Mouse (Mus musculus) heart, adult 8-10 months (tissue): ENCODE results near the gene Nprl2. TPM values are rescaled to one million over a fixed set of nuclear protein-coding genes. Genes with fewer than 3 reads are reported as not detected.
"Not testable (repeated sequence)": the region's sequence is repeated elsewhere in the genome, so short reads cannot be mapped to it uniquely, and the experiment has no call there.

Experiments
- DNase-seq: peaks from one replicate; pipeline ENCODE4 v3.0.0; 2022; ENCODE audit warnings: low spot score
- total RNA-seq, 4 experiments: library from RNA; stranded (reverse); gene quantifications; 2 replicates each; pipeline ENCODE4 v1.2.4; 2022

Nprl2 gene
- total RNA-seq, 4 experiments from 2014 or later = 18.4 to 22.6 (median 21.2) TPM

DNA sequence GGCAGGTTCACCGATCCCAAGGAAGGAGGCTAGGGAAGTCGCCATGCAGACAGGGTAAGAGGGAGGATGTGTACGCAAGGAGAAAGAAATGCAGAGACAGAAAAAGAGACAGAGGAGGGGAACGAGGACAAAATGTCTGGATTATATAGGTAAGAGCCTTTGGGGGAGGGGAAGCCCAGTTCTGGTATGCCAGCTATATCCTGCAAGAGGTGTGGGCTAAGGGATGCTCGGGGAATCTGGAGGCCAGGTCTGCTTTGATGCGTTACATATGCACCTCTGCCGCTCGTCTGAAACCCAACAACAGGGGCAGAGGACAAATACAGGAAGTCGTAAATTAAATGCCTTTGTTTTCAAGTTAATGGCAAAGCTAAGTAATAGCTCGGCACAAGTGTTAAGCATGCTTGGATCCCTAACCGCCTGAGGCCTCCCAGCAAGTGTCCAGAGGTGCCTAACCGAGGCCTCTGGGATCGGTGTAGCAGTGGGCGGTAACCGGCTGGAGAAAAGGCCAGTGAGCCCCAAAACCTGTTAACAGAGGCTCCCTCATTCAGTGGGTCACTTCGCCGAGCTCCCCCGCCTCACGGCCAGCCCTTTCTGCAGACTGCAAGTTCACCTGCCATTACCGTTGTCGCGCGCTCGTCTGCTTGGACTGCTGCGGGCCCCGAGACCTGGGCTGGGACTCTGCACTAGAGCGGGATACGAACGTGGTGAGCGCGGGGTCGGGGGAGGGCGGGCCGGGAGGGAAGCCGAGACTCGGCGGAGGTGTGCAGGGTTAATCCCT lies 11.7 kb downstream of the Nprl2 start:
- no peak for DNase-seq

DNA sequence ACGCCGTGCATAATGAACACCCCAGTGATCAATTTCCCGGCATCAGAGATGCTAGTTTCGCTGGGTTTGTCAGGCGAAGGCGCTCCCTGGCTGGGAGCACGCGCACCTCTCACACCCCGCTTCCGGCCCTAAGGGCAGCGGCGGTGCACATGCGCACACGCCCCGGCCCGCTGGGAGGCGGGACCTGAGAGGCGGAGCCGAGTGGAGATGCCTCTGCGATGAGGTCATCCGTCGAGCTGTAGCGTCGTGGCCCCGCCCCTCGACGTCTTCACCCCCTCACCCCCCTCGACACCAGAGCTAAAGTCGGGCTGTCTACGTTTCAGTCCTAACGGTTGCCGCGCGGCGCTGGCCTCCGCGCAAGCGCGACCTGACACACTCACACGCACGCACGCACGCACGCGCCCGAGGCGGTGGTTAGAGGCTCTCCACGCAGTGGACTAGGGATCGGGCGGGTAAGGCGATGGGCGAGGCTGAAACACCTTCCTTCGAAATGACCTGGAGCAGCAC lies 12.3 kb downstream of the Nprl2 start:
- peak; percentile 92 for DNase-seq

DNA sequence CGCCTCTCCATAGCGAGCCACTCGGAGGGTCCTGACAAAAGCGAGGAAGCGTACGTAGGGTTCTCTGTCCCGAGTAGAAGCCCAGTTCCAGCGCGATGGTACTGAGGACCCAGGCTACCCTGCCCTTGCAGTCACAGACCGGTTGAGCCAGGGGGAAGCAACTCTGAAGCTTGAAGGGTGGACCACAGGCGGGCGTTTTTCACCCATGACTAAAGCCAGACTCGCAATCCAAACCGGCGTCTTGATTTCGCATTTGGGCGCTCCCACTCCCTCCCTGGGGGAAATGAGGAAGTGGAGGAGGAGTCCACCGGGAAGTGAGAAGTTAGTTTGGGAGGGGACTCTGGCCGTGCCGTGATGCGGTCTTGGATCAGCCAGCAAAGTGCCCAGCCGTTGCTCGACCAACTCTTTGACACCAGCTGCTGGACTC lies 13.0 kb downstream of the Nprl2 start:
- peak; percentile 89 for DNase-seq

DNA sequence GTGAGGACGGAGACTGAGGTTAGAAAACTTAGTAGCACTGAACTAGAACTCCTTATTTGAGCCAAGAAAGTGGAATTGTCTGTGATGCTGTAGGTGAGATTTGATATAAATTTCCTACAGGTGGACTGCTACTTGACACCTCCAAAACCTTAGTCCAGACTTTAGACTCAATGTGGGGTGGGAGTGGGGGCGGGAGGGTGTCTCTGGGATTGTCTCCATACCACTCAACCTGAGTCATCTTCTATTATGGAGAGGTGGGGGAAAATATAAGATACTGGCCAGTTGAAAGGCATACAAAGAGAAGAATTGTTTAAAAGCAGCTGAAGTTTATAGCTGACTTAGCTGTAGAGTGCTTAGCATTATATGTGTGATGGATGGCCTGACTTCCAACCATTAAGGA lies 13.7 kb downstream of the Nprl2 start:
- no peak for DNase-seq

DNA sequence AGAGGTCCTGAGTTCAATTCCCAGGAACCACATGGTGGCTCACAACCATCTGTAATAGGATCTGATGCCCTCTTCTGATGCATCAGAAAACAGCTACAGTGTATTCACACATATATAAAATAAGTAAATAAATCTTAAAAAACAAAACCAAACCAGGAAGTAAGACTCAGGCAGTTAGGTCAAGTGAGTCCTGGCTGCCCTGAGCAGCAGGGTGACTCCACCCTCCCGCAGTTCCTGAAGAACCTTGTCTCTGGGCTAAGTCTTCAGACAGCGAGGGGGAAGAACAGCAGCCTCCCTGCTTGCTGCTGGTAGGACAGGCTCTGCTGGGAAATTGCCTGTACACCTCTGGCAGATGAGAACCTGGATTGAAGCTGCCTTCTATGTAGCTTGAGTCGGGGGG lies 14.3 kb downstream of the Nprl2 start:
- DNase-seq = no peak

DNA sequence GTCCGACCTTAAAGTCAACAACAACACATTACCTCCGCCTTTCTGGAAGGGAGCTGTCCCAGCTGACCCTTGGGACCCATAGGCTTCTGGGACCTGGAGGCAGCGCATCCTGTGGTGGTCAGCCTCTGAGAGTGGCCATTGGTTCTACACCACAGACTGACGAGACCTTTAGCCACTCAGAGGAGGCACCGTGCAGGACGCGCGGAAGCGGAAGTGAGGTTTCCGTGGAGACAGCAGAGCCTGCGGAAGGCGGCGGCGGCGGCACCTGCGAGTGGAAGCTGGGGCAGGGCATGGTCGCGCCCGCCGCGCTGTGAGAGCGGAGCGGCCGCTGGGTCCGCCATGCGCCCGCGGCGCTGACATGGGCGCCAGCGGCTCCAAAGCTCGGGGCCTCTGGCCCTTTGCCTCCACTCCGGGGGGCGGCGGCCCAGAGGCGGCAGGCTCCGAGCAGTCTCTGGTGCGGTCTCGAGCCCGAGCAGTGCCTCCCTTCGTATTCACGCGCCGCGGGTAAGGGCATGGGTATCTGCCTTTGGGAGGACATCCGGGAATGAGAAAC lies 21.1 kb downstream of the Nprl2 start, which contains the start of gene Tusc2:
Gene Tusc2 (plus strand): TSS at position 227 of the 553 bp plus-strand sequence.
- peak; percentile 98 for DNase-seq

DNA sequence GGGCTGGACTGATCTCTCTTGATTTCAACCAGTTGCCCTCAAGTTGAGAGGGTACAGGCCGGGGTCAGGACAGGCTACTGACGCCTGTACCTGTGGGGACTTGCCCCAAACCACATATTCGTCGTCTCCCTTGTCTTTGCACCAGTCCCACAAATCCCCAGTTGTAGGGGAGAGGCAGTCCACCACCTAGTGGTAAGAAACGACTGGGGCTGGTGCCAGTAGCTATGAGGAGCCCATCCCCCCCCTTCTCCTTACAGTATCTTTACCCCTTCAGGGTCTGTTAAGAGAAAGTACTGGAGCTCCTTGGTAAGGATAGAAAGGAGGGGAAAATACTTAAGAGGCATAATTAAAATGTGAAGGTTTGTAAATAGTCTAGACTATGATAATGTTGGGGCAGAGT lies 23.5 kb downstream of the Nprl2 start:
- DNase-seq = not testable (repeated sequence)

DNA sequence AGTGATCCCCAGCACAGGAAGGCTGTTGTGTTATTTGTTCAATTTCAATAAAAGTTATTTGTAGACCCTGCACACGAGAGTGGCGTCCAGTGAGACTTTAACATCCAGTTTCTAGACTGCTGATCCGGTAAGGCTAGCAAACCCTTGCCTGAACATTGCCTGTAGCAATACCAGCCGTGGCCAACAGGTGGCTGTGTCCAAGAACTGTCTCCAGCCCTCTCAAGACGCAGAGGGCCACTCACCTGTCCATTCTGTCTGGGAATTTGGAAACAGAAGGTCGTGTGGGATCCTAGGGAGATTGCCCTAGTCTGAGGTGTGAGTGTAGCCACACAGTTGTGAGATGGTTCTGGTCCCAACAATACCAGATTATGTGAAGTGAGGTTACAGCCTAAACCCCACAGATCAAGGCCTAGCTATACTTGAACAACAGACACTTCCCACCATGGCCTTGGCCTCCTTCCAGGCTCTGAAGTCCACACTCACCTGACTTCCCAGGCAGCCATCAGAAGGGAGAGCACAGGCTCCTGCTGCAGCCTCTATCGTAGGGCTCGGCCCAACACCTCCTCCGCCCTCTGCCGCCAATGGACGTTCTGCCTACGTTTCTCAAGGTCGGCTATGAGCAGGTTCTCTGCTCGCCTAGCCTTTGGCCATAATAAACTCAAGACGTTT lies 24.1 kb downstream of the Nprl2 start:
- DNase-seq = peak; percentile 85

DNA sequence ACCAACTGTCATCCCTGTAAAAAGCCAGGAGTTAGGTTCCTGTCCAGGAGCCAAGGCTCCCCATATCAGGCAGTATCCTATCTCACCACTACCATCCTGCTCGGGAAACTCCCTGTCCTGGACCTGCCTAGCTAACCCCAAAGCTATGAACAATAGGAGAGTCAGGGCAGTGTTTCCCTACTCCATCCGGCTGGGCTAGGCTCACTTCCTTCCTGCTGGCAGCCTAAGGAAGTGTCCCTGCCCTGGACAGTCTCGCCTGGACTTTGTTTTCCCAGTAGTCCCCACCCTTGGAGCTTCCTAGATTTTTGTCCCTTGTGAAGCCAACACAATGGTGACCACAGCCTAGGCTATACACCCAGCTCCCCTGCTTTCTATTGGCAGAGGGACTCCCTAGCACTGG lies 24.8 kb downstream of the Nprl2 start:
- peak; percentile 87 for DNase-seq

DNA sequence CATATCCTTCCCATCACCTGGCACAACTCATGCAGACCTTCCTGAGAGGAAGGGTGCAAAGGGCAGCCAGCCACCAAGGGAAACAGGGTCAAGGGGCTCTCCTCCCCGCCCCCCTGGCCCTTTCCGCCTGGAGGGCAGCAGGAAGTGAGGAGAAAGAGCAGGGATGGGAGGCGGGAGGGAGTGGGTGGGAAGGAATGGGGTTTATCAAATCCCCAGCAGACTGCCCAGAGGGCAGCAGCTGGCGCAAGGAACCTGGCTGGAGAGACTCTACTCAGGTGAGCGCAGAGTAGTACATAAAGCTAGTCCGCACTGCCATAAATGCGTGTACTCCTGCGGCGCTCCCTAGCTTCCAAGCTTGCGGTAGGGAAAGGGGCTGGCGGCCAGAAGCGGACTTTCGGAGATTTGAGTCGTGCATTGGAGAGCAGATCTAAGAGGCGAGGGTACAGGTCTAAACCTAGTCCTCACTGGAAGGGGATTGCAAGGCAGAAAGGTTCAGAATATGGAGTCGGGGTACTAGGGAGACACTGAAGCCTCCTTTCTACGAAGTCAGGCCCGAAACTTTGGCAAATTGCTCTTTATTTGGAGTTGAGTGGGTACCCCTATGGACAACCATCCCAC lies 25.8 kb downstream of the Nprl2 start, which contains the start of gene Hyal2:
Gene Hyal2 (plus strand): TSS at position 244 of the 618 bp plus-strand sequence.
- no peak for DNase-seq

DNA sequence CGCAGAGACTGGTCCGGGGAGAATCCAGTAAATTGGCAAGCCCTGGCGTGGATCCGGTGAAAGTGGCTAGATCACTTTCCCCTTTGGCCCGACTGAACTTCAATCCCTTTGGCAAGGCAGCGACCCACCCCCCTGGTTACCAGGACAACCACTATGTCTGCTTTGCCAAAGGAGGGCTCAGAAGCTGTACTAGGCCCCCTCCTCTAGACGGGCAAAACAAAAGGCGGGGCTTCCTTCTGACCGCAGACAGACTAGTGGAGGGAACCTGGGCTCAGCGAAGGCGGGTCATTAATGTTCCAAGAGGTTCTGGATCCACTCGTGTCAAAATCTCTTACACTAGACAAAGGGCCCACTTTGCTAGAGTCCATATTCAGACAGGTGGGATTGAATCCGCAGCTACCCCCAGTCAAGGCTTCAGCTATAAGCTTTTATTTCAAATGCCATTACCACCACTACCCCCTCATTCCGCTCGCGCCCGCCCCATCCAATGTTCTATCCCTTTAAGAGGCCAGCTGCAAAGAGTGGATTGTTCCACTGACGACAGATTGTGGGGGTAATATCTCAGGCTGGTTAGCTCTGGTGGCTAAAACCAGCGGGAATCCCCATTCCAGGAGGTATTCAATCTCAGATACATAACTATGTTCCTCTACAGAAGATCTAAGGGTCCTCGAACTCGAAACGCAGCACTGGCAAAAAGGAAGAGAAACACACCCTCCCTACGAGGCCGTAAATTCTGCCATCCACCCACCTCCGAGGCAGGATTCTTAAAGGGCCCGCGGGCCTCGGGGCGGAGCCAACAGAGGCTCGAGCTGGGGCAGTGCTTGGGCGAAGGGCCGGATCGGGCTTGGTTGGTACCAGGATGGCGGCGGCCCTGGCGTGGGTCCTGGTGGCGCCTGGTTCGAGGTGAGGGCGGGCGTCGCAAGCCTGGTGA lies 26.6 kb downstream of the Nprl2 start:
- DNase-seq = peak; percentile 86

DNA sequence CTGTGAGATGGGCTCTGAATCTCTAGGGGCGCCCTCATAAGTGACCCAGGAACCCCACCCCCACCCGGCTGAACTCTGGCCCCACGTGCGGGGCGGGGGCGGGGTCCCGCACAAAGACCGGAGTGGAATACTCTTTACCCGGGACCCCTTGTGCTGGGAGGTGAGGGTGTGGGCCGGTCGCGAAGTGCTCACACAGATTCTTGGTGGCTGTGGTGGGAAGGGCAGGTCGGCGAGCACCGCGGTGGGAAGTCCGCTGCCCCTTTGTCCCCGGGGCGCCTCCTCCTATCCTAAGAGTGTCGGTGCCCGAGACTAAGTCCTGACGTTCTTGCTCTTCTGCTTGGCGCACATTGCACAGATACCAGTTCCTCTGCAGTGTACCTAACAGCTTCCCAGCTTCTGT lies 27.2 kb downstream of the Nprl2 start:
- no peak for DNase-seq

DNA sequence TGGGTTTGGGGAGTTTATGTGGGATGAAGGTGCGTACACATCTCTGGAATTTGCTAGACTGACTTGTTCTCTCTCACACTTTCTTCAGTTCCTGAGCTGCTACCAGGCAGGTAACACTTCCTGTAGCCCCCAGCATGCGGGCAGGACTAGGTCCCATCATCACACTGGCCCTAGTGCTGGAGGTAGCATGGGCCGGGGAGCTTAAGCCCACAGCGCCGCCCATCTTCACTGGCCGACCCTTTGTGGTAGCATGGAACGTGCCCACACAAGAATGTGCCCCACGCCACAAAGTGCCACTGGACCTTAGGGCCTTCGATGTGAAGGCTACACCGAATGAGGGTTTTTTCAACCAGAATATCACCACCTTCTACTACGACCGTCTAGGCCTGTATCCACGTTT lies 28.0 kb downstream of the Nprl2 start:
- no peak for DNase-seq

DNA sequence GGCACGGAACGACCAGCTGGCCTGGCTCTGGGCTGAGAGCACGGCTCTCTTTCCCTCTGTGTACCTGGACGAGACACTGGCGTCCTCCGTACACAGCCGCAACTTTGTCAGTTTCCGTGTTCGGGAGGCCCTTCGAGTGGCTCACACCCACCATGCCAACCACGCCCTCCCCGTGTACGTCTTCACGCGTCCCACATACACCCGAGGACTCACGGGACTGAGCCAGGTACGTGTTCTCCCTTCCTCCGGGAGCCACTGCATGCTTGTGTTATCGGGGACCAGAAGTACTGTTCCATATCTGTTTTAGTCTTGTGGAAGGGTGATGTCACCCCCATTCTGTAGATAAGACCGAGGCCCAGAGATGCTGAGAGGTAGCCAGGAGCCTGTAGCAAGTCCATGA lies 28.8 kb downstream of the Nprl2 start:
- no peak for DNase-seq

DNA sequence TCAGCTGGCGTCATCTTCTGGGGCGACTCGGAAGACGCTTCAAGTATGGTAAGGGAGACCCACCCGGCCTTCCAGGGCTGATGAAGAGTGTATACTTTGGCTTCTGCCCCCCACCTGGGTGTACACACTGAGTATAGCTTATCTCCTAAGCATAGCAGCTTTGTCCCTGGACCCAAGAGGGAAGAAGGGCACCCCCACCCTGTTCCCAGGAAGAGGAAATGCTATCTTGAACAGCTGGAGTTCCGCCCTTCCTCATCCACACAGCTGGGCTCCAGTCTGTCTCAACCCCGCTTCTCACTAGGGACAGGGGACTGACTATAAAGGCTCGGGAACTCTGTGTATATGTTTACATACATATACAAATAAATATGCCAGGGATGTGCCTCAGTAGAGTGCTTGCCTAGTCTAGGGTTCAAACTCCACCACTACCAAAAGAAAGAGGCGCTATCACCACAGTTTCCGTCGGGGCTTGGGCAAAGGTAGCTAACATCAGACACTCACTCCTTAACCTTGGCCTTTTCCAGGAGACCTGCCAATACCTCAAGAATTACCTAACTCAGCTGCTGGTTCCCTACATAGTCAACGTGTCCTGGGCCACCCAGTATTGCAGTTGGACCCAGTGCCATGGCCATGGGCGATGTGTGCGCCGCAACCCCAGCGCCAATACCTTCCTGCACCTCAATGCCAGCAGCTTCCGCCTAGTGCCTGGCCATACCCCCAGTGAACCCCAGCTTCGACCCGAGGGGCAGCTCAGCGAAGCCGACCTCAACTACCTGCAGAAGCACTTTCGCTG lies 29.7 kb downstream of the Nprl2 start:
- DNase-seq = no peak

DNA sequence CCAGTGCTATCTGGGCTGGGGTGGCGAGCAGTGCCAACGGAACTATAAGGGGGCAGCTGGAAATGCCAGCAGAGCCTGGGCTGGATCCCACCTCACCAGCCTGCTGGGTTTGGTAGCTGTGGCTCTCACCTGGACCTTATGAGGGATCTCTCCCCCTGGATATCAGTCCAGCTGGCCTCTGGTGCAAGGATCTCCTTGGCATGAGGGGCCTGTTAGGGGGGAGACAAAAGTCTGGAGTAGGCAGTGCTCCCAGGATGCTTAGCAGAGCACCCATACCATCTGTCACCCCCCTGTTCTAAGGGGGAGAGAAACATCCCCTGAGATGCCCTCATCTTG lies 30.3 kb downstream of the Nprl2 start:
- DNase-seq = no peak

DNA sequence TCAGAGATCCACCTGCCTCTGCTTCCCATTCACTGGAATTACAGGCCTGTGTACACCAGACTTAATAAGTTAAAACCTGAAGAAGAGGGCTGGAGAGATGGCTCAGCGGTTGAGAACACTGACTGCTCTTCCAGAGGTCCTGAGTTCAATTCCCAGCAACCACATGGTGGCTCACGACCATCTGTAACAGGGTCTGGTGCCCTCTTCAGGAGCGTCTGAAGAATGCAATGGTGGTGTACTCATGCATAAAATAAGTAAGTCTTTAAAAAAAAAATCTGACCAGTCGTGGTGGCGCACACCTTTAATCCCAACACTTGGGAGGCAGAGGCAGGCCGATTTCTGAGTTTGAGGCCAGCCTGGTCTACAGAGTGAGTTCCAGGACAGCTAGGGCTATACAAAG lies 31.7 kb downstream of the Nprl2 start:
- DNase-seq = not testable (repeated sequence)

DNA sequence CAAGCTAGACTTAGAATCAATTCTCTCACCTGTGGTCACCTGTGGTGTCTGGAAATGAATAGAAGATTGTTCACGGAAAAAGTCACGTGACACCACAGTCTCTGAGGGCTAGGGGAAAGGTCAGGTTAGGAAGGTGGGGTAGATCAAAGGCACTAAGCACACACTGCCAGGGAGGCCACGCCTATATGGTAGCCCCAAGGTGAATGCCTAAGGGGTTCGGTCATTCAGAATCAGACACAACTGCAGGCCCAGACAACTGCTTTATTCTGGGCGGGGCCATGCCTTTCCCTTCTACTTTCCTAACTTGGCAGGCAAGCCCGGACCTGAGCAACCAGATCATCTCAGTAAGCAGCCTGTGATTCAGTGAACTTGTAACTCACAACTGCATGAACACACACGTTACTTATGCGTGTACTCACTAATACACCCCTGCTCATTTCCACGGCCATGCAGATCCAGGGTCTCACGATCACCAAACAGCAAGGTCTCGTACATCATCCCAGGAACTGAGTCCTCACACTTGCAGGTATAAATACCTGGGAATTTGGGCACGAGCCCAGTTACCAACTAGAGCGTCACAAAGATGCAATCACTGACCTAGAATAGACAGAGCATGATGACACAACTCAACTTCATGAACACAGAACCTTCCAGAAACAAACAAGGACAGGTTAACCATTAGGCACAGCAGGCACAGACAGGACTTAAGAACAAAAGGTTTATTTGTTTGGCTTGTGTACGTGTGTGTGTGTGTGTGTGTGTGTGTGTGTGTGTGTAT lies 33.7 kb downstream of the Nprl2 start:
- DNase-seq = no peak

DNA sequence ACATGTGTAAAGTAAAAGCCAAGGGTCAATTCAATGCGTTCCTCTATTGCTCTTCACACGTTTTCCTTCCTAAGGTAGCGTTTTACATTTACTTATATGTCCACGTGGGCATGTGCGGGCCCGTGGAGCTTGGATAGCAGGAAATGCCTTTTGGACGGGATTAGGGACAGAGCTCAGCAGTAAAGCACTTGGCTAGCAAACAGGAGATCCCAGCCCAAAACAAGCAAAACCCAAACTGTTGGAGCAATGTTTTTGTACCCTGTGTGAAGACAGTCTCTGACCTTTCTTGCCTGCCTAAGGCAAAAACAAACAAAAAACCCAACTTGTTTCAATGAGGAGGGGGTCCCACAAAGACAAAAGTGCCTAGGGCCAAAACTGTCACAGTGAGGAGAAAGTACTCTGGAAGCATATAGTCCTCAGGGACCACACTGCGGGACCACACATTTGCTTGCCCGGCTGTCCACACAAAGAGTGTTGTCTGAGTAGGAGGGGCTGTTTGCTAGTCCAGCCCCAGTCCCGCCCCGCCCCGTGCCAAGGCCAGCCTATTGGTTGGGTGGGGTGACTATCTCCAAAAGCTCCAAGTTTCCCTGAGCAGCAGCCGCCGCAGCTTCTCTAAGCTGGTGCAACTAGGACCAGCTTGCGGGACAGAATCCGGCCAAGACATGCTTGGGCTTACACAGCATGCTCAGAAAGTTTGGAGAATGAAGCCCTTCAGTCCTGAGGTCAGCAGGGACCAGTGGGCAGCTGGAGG lies 34.5 kb downstream of the Nprl2 start, which contains the start of gene Hyal1:
Gene Hyal1 (plus strand): TSS at position 571 of the 751 bp plus-strand sequence.
- DNase-seq = peak; percentile 83
